Mouse (Mus musculus) G1E-ER4 (cell line): ENCODE measurements around the gene Etnk2. TPM values are rescaled to one million over a fixed set of nuclear protein-coding genes. Genes with fewer than 3 reads are reported as not detected.

ENCODE experiments used
- GATA1 ChIP-seq: IDR thresholded peaks from one replicate; pipeline ENCODE4 v1.8.0; 2012; ENCODE audit warnings: low read length, inconsistent platforms
- polyA plus RNA-seq: library from polyadenylated mRNA; stranded (reverse); fragments of >175 nt; gene quantifications from 2 replicates; pipeline ENCODE4 v1.2.3, GENCODE M21; 2012

The Etnk2 gene
- polyA plus RNA-seq, 1 experiment, result not detected

GRCm38 (mm10) chr1:133344357-133344756, 19.0 kb upstream of the Etnk2 start:
- TF ChIP-seq GATA1, result no peak

GRCm38 (mm10) chr1:133346531-133346930, 16.8 kb upstream of the Etnk2 start:
- TF ChIP-seq GATA1, result no peak

- no peak for TF ChIP-seq GATA1
These were observed 16.1 kb upstream of the Etnk2 start for GRCm38 (mm10) chr1:133347226-133347625.

GRCm38 (mm10) chr1:133347693-133348520, 15.5 kb upstream of the Etnk2 start:
- TF ChIP-seq GATA1, result no peak

GRCm38 (mm10) chr1:133350210-133350609, 13.2 kb upstream of the Etnk2 start, which contains the start of gene Ren1:
Ren1 (plus strand) TSS chr1:133350510.
- TF ChIP-seq GATA1, result no peak

GRCm38 (mm10) chr1:133351762-133352161, 11.6 kb upstream of the Etnk2 start:
- no peak for TF ChIP-seq GATA1

GRCm38 (mm10) chr1:133353371-133353809, 10.0 kb upstream of the Etnk2 start:
- TF ChIP-seq GATA1, result no peak

GRCm38 (mm10) chr1:133355469-133355868, 7.9 kb upstream of the Etnk2 start:
- TF ChIP-seq GATA1, result no peak

GRCm38 (mm10) chr1:133355912-133356311, 7.5 kb upstream of the Etnk2 start:
- no peak for TF ChIP-seq GATA1

- no peak for TF ChIP-seq GATA1
These were observed 7.0 kb upstream of the Etnk2 start for GRCm38 (mm10) chr1:133356330-133356729.

- TF ChIP-seq GATA1, result no peak
These were observed 2.4 kb upstream of the Etnk2 start for GRCm38 (mm10) chr1:133361006-133361405.

- TF ChIP-seq GATA1, result no peak
These were observed 1.3 kb upstream of the Etnk2 start for GRCm38 (mm10) chr1:133362103-133362502.

- no peak for TF ChIP-seq GATA1
These were observed 754 bp downstream of the Etnk2 start for GRCm38 (mm10) chr1:133364022-133364630.

- no peak for TF ChIP-seq GATA1
These were observed 1.5 kb downstream of the Etnk2 start for GRCm38 (mm10) chr1:133364890-133365289.

GRCm38 (mm10) chr1:133366951-133367605, 3.7 kb downstream of the Etnk2 start:
- no peak for TF ChIP-seq GATA1

GRCm38 (mm10) chr1:133367606-133368488, 4.5 kb downstream of the Etnk2 start:
- no peak for TF ChIP-seq GATA1
